Mouse (Mus musculus) hindbrain, postnatal 0 days (tissue): ENCODE data around the gene Hace1. TPM values are rescaled to one million over a fixed set of nuclear protein-coding genes. Genes with fewer than 3 reads are reported as not detected.

Experiments used
- ATAC-seq: fragments of 200-750 bp; cut with Nextera tagmentation; 2 replicates; pipeline ENCODE4 v1.8.0; 2017; ENCODE audit warnings: mild to moderate bottlenecking, moderate TSS enrichment, moderate library complexity
- DNase-seq: peaks from one replicate; pipeline ENCODE4 v3.0.0-alpha.2; 2015; ENCODE audit warnings: low spot score
- H3K27ac ChIP-seq: fragments of 300-500 bp; sonication (generic); 2 replicates; pipeline ENCODE4 v1.5.1; 2014; ENCODE audit warnings: mild to moderate bottlenecking
- H3K27me3 ChIP-seq: fragments of 300-500 bp; sonication (generic); 2 replicates; pipeline ENCODE4 v1.6.1; 2014; ENCODE audit warnings: low read length, mixed read lengths; ENCODE audit not compliant: insufficient read depth
- H3K36me3 ChIP-seq: fragments of 300-500 bp; sonication (generic); 2 replicates; pipeline ENCODE4 v1.6.1; 2014; ENCODE audit warnings: low read length, mixed read lengths; ENCODE audit not compliant: insufficient read depth
- H3K4me1 ChIP-seq: fragments of 300-500 bp; sonication (generic); 2 replicates; pipeline ENCODE4 v1.6.1; 2014; ENCODE audit warnings: antibody characterized with exemption, low read length, mixed read lengths; ENCODE audit not compliant: insufficient read depth
- H3K4me2 ChIP-seq: fragments of 300-500 bp; sonication (generic); 2 replicates; pipeline ENCODE4 v1.6.1; 2014; ENCODE audit warnings: low read depth, mild to moderate bottlenecking, low read length, moderate library complexity, mixed read lengths
- H3K4me3 ChIP-seq: fragments of 300-500 bp; sonication (generic); 2 replicates; pipeline ENCODE4 v1.5.1; 2014; ENCODE audit warnings: low read length
- H3K9ac ChIP-seq: fragments of 300-500 bp; sonication (generic); replicated peaks from 2 replicates; pipeline ENCODE4 v1.6.1; 2014; ENCODE audit warnings: mild to moderate bottlenecking, low read length, moderate library complexity, mixed read lengths
- H3K9me3 ChIP-seq: fragments of 300-500 bp; sonication (generic); 2 replicates; pipeline ENCODE4 v1.6.1; 2016; ENCODE audit warnings: low read length, mixed read lengths
- CTCF ChIP-seq: IDR thresholded peaks from 2 replicates; pipeline ENCODE4 v1.5.1; 2016; ENCODE audit warnings: antibody characterized with exemption, control low read depth, low read depth
- WGBS: fragments of 180-500 bp; shearing (Covaris S2); extraction: QIAGEN DNeasy Blood & Tissue Kit; methylation state at CpG from one replicate; pipeline ENCODE4 v1.1.7; 2014; 5-methylcytosine and 5-hydroxymethylcytosine counted together
- microRNA-seq, 2 experiments: library from miRNA; unstranded; fragments of <30 nt; microRNA quantifications; one replicate each; pipeline ENCODE4; 2016
- polyA plus RNA-seq: library from polyadenylated mRNA; unstranded; fragments of >200 nt; fragmentation: Nextera tagmentation; extraction: Ambion mirVana; gene quantifications from 2 replicates; pipeline ENCODE4 v1.2.1, GENCODE M21; 2015
- total RNA-seq: library from RNA; depleted of rRNA; stranded (reverse); fragments of >200 nt; gene quantifications from 2 replicates; pipeline ENCODE4 v1.2.3, GENCODE M21; 2014; rRNA removed

The Hace1 gene
- total and polyA plus RNA-seq, 2 experiments from 2014 or later, result 7.4 to 14.8 TPM

DNA sequence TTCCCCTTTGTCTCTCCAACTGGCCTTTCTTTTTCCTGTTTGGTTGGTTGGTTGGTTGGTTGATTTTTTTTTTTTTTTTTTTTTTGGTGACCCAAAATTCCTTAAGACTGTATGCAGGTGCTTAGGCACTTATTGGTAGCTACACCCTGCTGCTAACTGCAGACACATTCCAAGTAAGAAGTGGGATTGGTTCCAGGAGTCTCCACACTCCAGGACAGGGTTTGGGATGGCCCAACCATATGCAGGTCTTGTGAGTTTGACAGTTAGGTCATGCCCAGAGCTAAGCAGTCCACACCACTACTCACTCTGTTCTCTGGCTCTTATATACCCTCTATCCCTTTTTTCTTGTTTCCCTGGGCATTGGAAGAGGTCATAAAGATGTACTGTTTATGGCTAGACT, 117.3 kb downstream of the Hace1 start:
- Histone ChIP-seq H3K36me3 (no peaks in the 10 kb centered on the region), H3K27ac (no peak overlapping the region), H3K27me3 (no peaks in the 10 kb centered on the region), H3K4me1 (no peaks in the 10 kb centered on the region), H3K9me3 (no peaks in the 10 kb centered on the region), H3K9ac (no peak overlapping the region), H3K4me2 (no peak overlapping the region), H3K4me3 (no peak overlapping the region)
- no peak for TF ChIP-seq CTCF
- ATAC-seq, result no peak
- no peak for DNase-seq

GRCm38 (mm10) chr10:45695522-45695921, 117.9 kb downstream of the Hace1 start:
- Histone ChIP-seq H3K36me3 (no peaks in the 10 kb centered on the region), H3K9me3 (no peaks in the 10 kb centered on the region), H3K4me1 (no peaks in the 10 kb centered on the region), H3K9ac (no peak overlapping the region), H3K27ac (no peak overlapping the region), H3K4me3 (no peak overlapping the region), H3K4me2 (no peak overlapping the region), H3K27me3 (no peaks in the 10 kb centered on the region)
- DNase-seq (no peak), ATAC-seq (no peak)
- WGBS, result 100% methylated on average over 1 of the region's 1 CpGs
- no peak for TF ChIP-seq CTCF

DNA sequence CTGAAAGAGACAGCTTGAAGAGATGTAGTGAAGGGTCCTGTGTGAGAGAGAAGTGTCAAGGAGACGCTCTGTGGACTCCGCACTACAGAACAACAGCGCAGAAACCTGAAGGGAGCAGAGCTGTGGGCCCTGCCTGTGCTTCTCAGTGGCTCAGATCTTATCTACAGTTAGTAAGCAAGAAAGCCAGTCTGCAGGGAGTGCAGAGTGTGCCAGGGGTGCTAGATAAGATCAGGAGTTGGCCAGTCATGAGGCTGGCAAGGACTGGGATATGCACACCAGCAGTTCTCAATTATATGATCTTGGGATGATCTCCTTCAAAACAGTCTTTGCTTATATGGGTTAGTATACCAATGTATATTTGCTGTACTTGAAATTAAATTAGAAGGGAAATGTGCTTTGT, 121.3 kb downstream of the Hace1 start:
- ATAC-seq, result no peak
- H3K27me3 ChIP-seq, result no peaks in the 10 kb centered on the region
- H3K9me3 ChIP-seq, result no peaks in the 10 kb centered on the region
- no peak overlapping the region for H3K4me2 ChIP-seq
- 80% methylated on average over 3 of the region's 3 CpGs for WGBS
- H3K27ac ChIP-seq, result no peak overlapping the region
- H3K4me3 ChIP-seq, result no peak overlapping the region
- TF ChIP-seq CTCF, result no peak
- H3K36me3 ChIP-seq, result 0 out of 2 replicates have a peak, but pooled peaks cover 3% of the 10 kb centered on the region
- DNase-seq, result no peak
- H3K9ac ChIP-seq, result no peak overlapping the region
- no peaks in the 10 kb centered on the region for H3K4me1 ChIP-seq

- Histone ChIP-seq H3K27ac (no peak overlapping the region), H3K9ac (no peak overlapping the region), H3K4me1 (no peaks in the 10 kb centered on the region), H3K4me3 (no peak overlapping the region), H3K36me3 (no peaks in the 10 kb centered on the region), H3K9me3 (no peaks in the 10 kb centered on the region), H3K4me2 (no peak overlapping the region), H3K27me3 (no peaks in the 10 kb centered on the region)
- ATAC-seq, result no peak
- 85% methylated on average over 2 of the region's 2 CpGs for WGBS
- no peak for TF ChIP-seq CTCF
- no peak for DNase-seq
Measured at GRCm38 (mm10) chr10:45706849-45707248, 129.2 kb downstream of the Hace1 start.

GRCm38 (mm10) chr10:45710848-45711247, 133.2 kb downstream of the Hace1 start:
- no peaks in the 10 kb centered on the region for H3K27me3 ChIP-seq
- 0 out of 2 replicates have a peak, but pooled peaks cover 3% of the 10 kb centered on the region for H3K36me3 ChIP-seq
- no peak overlapping the region for H3K4me2 ChIP-seq
- no peak for TF ChIP-seq CTCF
- H3K27ac ChIP-seq, result no peak overlapping the region
- H3K4me1 ChIP-seq, result no peaks in the 10 kb centered on the region
- 78% methylated on average over 3 of the region's 3 CpGs for WGBS
- ATAC-seq (no peak), DNase-seq (no peak)
- H3K4me3 ChIP-seq, result no peak overlapping the region
- no peak overlapping the region for H3K9ac ChIP-seq
- no peaks in the 10 kb centered on the region for H3K9me3 ChIP-seq

- no peak for TF ChIP-seq CTCF
- 43% methylated on average over 4 of the region's 4 CpGs for WGBS
- H3K9me3 ChIP-seq, result no peaks in the 10 kb centered on the region
- H3K36me3 ChIP-seq, result 0 out of 2 replicates have a peak, but pooled peaks cover 3% of the 10 kb centered on the region
- no peaks in the 10 kb centered on the region for H3K4me1 ChIP-seq
- H3K9ac ChIP-seq, result no peak overlapping the region
- DNase-seq (no peak), ATAC-seq (no peak)
- H3K4me3 ChIP-seq, result no peak overlapping the region
- no peak overlapping the region for H3K27ac ChIP-seq
- H3K27me3 ChIP-seq, result no peaks in the 10 kb centered on the region
- no peak overlapping the region for H3K4me2 ChIP-seq
Measured at GRCm38 (mm10) chr10:45711348-45711747, 133.7 kb downstream of the Hace1 start.

Small RNAs within 50 kb of the gene (microRNA-seq; reads per million reads assigned to microRNA genes)
- gene Gm27731, result 0 reads per million in 2 experiments

Other genes starting within 250 kb of the Hace1 start
- gene Bves, start 242.1 kb upstream of the Hace1 start, total RNA-seq, result 0.72 and 2.0 TPM in 2 replicates
- gene Bves, start 242.1 kb upstream of the Hace1 start, polyA plus RNA-seq, result 1.1 TPM in 2 replicates
- gene Lin28b, start 91.4 kb upstream of the Hace1 start, total RNA-seq, result 6.7 and 8.0 TPM in 2 replicates
- gene Lin28b, start 91.4 kb upstream of the Hace1 start, polyA plus RNA-seq, result 3.6 and 4.5 TPM in 2 replicates